In the genomic region with DNA sequence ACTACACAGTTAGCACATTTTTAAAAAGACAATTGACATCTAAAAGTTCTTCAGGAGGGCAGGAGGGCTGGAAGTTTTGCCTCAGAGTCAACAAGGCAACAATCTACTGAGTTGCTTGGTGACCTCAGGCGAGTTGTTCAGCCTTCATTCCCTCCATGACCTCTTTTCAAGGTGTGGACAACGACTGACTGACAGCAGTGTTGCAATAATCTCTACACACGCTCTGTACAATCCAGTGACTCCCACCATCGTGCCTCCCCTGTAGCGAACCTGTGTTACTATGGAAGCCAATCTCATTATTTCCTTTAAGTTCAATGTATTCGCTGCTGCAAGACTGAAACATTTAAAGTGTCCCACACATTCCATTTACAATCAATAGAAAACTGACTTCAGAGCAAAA, we compare ENCODE assay signal across 33 mouse cellular contexts. TPM values are rescaled to one million over a fixed set of nuclear protein-coding genes. Genes with fewer than 3 reads are reported as not detected.
A peak's percentile ranks its signal among the peaks of the same experiment; 100 is the strongest.
DNase-seq lines count a peak whose midpoint lies in the region; ATAC-seq and TF ChIP-seq lines count a peak whose summit lies in the region.
"Had no signal": no experiment of that assay in that cellular context is flagged by ENCODE, and none has a peak within 500 bp of the region (broad histone marks: within the 10 kb centered on the region; RNA-seq: fewer than 3 reads in every experiment).

No protein-coding gene starts in this region.

- H3K9me3 ChIP-seq in heart, postnatal 0 days (replicated peaks; ENCODE audit: control insufficient read depth, low read length) = no peaks in the 10 kb centered on the region
- no peaks in the 10 kb centered on the region for H3K9me3 ChIP-seq in kidney, embryonic 16.5 days (ENCODE audit: low read length)
- no peaks in the 10 kb centered on the region for H3K9me3 ChIP-seq in liver, postnatal 0 days (ENCODE audit: low read length)
- H3K9me3 ChIP-seq: forebrain, embryonic 13.5 days; heart, embryonic 15.5 days; hindbrain, embryonic 10.5 days; hindbrain, embryonic 13.5 days; intestine, embryonic 15.5 days had no signal

- peak overlapping the region; percentile 14; the same call in 1 of the 2 replicates for H3K4me2 ChIP-seq in heart, postnatal 0 days (ENCODE audit: low read depth, low read length)
- H3K4me2 ChIP-seq in kidney, embryonic 16.5 days (replicated peaks; ENCODE audit: low read depth, low read length) = no peak overlapping the region
- H3K4me2 ChIP-seq in liver, postnatal 0 days (ENCODE audit: low read depth, low read length) = no peak overlapping the region
- H3K4me2 ChIP-seq: forebrain, embryonic 13.5 days; heart, embryonic 11.5 days; hindbrain, embryonic 13.5 days; intestine, embryonic 15.5 days had no signal

- H3K4me3 ChIP-seq in heart, postnatal 0 days (ENCODE audit: low read depth, low read length) = no peak overlapping the region
- no peak overlapping the region for H3K4me3 ChIP-seq in kidney, embryonic 16.5 days (ENCODE audit: low read length)
- H3K4me3 ChIP-seq in liver, postnatal 0 days (ENCODE audit: low read depth, low read length) = no peak overlapping the region
- H3K4me3 ChIP-seq: erythroblast, embryonic 14.5 days; forebrain, embryonic 13.5 days; heart, embryonic 15.5 days; hindbrain, embryonic 10.5 days; hindbrain, embryonic 13.5 days; intestine, embryonic 15.5 days had no signal

- DNase-seq in heart, adult 11 months = peak; percentile 66
- DNase-seq in heart, adult 18-20 months = no peak
- DNase-seq in heart, postnatal 0 days (ENCODE audit: low spot score) = peak; percentile 47
- DNase-seq in heart, adult 9 months (ENCODE audit: low spot score in 2 of 2) = no peak
- DNase-seq in kidney, postnatal 36 days = no peak
- no peak for DNase-seq in liver, postnatal 0 days
- DNase-seq: adrenal gland, adult 2 months; adrenal gland, postnatal 14 days; cerebellum, adult 11 months; cerebellum, adult 2 months; cerebellum, adult 9-11 months; cerebellum, postnatal 25 days; embryo, embryonic 11 days; forebrain, postnatal 0 days; gastrocnemius, adult 2 months; gastrocnemius, postnatal 14 days; kidney, adult 11 months had no signal

- TF ChIP-seq EP300 in heart, postnatal 0 days (IDR thresholded peaks at IDR 0.05; ENCODE audit: low read depth) = no peak
- TF ChIP-seq EP300 in liver, postnatal 0 days (IDR thresholded peaks at IDR 0.05; ENCODE audit: low read depth) = no peak

- H3K4me1 ChIP-seq in heart, postnatal 0 days (ENCODE audit: control insufficient read depth, insufficient read depth) = peaks cover 10% of the 10 kb centered on the region; the same call in 1 of the 2 replicates
- no peaks in the 10 kb centered on the region for H3K4me1 ChIP-seq in kidney, embryonic 16.5 days (ENCODE audit: insufficient read depth, low read length)
- no peaks in the 10 kb centered on the region for H3K4me1 ChIP-seq in liver, postnatal 0 days (ENCODE audit: insufficient read depth)

- no peaks in the 10 kb centered on the region for H3K27me3 ChIP-seq in heart, postnatal 0 days (ENCODE audit: control insufficient read depth, insufficient read depth, low read length)
- no peaks in the 10 kb centered on the region for H3K27me3 ChIP-seq in kidney, embryonic 16.5 days (ENCODE audit: insufficient read depth, low read length)
- H3K27me3 ChIP-seq in liver, postnatal 0 days (ENCODE audit: insufficient read depth, low read length) = no peaks in the 10 kb centered on the region
- H3K27me3 ChIP-seq: forebrain, embryonic 13.5 days; heart, embryonic 15.5 days; hindbrain, embryonic 13.5 days; intestine, embryonic 15.5 days had no signal

- H3K36me3 ChIP-seq in heart, postnatal 0 days (replicated peaks; ENCODE audit: control insufficient read depth, insufficient read depth, low read length) = no peaks in the 10 kb centered on the region
- H3K36me3 ChIP-seq in kidney, embryonic 16.5 days (ENCODE audit: insufficient read depth, low read length) = no peaks in the 10 kb centered on the region
- H3K36me3 ChIP-seq in liver, postnatal 0 days (replicated peaks; ENCODE audit: insufficient read depth, low read length) = no peaks in the 10 kb centered on the region
- H3K36me3 ChIP-seq: heart, embryonic 15.5 days; hindbrain, embryonic 10.5 days; hindbrain, embryonic 13.5 days; intestine, embryonic 15.5 days had no signal

- no peak for TF ChIP-seq CTCF in heart, postnatal 0 days (IDR thresholded peaks at IDR 0.05; ENCODE audit: low read depth)
- no peak for TF ChIP-seq CTCF in liver, postnatal 0 days (IDR thresholded peaks at IDR 0.05; ENCODE audit: low read depth)

- 33% methylated on average over 6 of the region's 6 CpGs for WGBS in heart, postnatal 0 days
- WGBS in kidney, embryonic 16.5 days = 70% methylated on average over 6 of the region's 6 CpGs
- WGBS in liver, postnatal 0 days (ENCODE audit: insufficient replicate concordance) = 56% methylated on average over 6 of the region's 6 CpGs

- no peak overlapping the region for H3K9ac ChIP-seq in heart, postnatal 0 days (replicated peaks; ENCODE audit: low read depth, low read length)
- H3K9ac ChIP-seq in kidney, embryonic 16.5 days (replicated peaks; ENCODE audit: low read length) = no peak overlapping the region
- H3K9ac ChIP-seq in liver, postnatal 0 days (replicated peaks) = no peak overlapping the region
- H3K9ac ChIP-seq: forebrain, embryonic 13.5 days; forebrain, postnatal 0 days; heart, embryonic 15.5 days; hindbrain, embryonic 13.5 days; intestine, embryonic 15.5 days had no signal

- peak; percentile 65; the same call in 1 of the 2 replicates for ATAC-seq in heart, postnatal 0 days (ENCODE audit: insufficient read depth, low read depth)
- no peak for ATAC-seq in kidney, embryonic 16.5 days (ENCODE audit: low FRiP score, low TSS enrichment)
- no peak for ATAC-seq in liver, postnatal 0 days
- ATAC-seq: CD4-positive, CD25-positive, alpha-beta regulatory T cell, adult 4 months; forebrain, embryonic 13.5 days; forebrain, postnatal 0 days; hindbrain, embryonic 16.5 days; intestine, embryonic 15.5 days had no signal

- H3K27ac ChIP-seq in heart, postnatal 0 days (ENCODE audit: low read depth) = 0 out of 2 replicates have a peak overlapping the region, but pooled peaks have one; percentile 20
- H3K27ac ChIP-seq in kidney, embryonic 16.5 days (ENCODE audit: low read length) = 0 out of 2 replicates have a peak overlapping the region, but pooled peaks have one; percentile 43
- H3K27ac ChIP-seq in liver, postnatal 0 days (ENCODE audit: low read depth) = no peak overlapping the region
- H3K27ac ChIP-seq: forebrain, embryonic 13.5 days; hindbrain, embryonic 10.5 days; hindbrain, embryonic 13.5 days; intestine, embryonic 15.5 days had no signal

RNA-seq across cellular contexts. Expression of a gene that starts 3.9 kb away (rescaled TPM):
- total RNA-seq in heart, adult 18-20 months (2021) = not detected
- not detected in 2 replicates for total RNA-seq in heart, postnatal 0 days (2014; rRNA removed; ENCODE audit: low replicate concordance)
- polyA plus RNA-seq in heart, postnatal 0 days (2015; fragmentation: Nextera tagmentation; extraction: Ambion mirVana) = not detected in 2 replicates
- polyA plus RNA-seq in kidney, embryonic 16.5 days (2015; fragmentation: Nextera tagmentation; extraction: Ambion mirVana) = not detected in 2 replicates
- polyA plus RNA-seq in liver, postnatal 0 days (2015; fragmentation: Nextera tagmentation; extraction: Ambion mirVana) = not detected in 2 replicates
- total RNA-seq: adrenal gland, adult 2 months; adrenal gland, postnatal 14 days; adrenal gland, postnatal 4 days; forebrain, postnatal 0 days; gastrocnemius, adult 2 months; gastrocnemius, postnatal 14 days; gastrocnemius, postnatal 4 days; heart, postnatal 14 days; MEL had no signal
- polyA plus RNA-seq: adrenal gland, adult 2 months; cerebellum, adult 2 months; embryonic facial prominence, embryonic 11.5 days; erythroblast, embryonic 14.5 days; forebrain, embryonic 13.5 days; forebrain, postnatal 0 days; heart, embryonic 11.5 days; heart, embryonic 15.5 days; hindbrain, embryonic 10.5 days; hindbrain, embryonic 13.5 days; hindbrain, embryonic 16.5 days; intestine, embryonic 15.5 days; kidney, embryonic 14.5 days had no signal

RNA-seq across cellular contexts. Expression of a gene that starts 12.4 kb away (rescaled TPM):
- total RNA-seq in heart, adult 18-20 months (2021) = under 1 TPM; 0.44 to 0.57 TPM
- total RNA-seq in heart, postnatal 0 days (2014; rRNA removed; ENCODE audit: low replicate concordance) = 1.7 TPM in 1 of 2 replicates, not detected in the other
- polyA plus RNA-seq in heart, postnatal 0 days (2015; fragmentation: Nextera tagmentation; extraction: Ambion mirVana) = 0.61 and 0.78 TPM in 2 replicates
- 8.0 and 9.5 TPM in 2 replicates for polyA plus RNA-seq in kidney, embryonic 16.5 days (2015; fragmentation: Nextera tagmentation; extraction: Ambion mirVana)
- polyA plus RNA-seq in liver, postnatal 0 days (2015; fragmentation: Nextera tagmentation; extraction: Ambion mirVana) = 0.90 and 1.2 TPM in 2 replicates
- total RNA-seq: MEL had no signal
- polyA plus RNA-seq: CD4-positive, CD25-positive, alpha-beta regulatory T cell, adult 4 months had no signal

Comparison
In these comparisons a context has a peak if more than half of its experiments do, and no peak if none do; other contexts are left out.
1. DNase-seq: peak in heart, adult 11 months (single experiment) and heart, postnatal 0 days (single experiment); none in heart, adult 18-20 months (0 of 2), heart, adult 9 months (0 of 2), kidney, postnatal 36 days (0 of 2) and liver, postnatal 0 days (single experiment).